Mouse (Mus musculus) ES-E14 (cell line): ENCODE measurements around the gene Defb25. TPM values are rescaled to one million over a fixed set of nuclear protein-coding genes. Genes with fewer than 3 reads are reported as not detected.

Source experiments
- DNase-seq: peaks from one replicate; pipeline ENCODE4 v3.0.0-alpha.2; 2013; ENCODE audit warnings: low read depth, low spot score
- H3K27ac ChIP-seq: 2 replicates; pipeline ENCODE4 v1.5.1; 2012; ENCODE audit warnings: low read depth, mild to moderate bottlenecking, low read length, moderate library complexity, mixed read lengths; ENCODE audit not compliant: poor library complexity, insufficient read depth, severe bottlenecking
- H3K36me3 ChIP-seq: 2 replicates; pipeline ENCODE4 v1.6.1; 2012; ENCODE audit warnings: mild to moderate bottlenecking, low read length, moderate library complexity, mixed read lengths; ENCODE audit not compliant: control insufficient read depth, poor library complexity, insufficient read depth, severe bottlenecking
- H3K4me1 ChIP-seq, 2 experiments: fragments of 150-350 bp in 1 of 2; sonication (generic) in 1 of 2; 2 replicates each; pipeline ENCODE4 v1.6.1; 2012; ENCODE audit warnings: low read length in 2 of 2, mild to moderate bottlenecking in 1 of 2, mixed read lengths in 1 of 2; ENCODE audit not compliant: control insufficient read depth in 2 of 2, insufficient read depth in 2 of 2, poor library complexity in 1 of 2
- H3K4me3 ChIP-seq, 2 experiments: fragments of 150-350 bp in 1 of 2; sonication (generic) in 1 of 2; 2 replicates each; pipeline ENCODE4 v1.5.1; 2012; ENCODE audit warnings: low read length in 2 of 2, low read depth in 1 of 2, mild to moderate bottlenecking in 1 of 2, mixed read lengths in 1 of 2; ENCODE audit not compliant: insufficient read depth in 1 of 2, poor library complexity in 1 of 2, severe bottlenecking in 1 of 2
- H3K9ac ChIP-seq: 2 replicates; pipeline ENCODE4 v1.6.1; 2012; ENCODE audit warnings: low read depth, mild to moderate bottlenecking, low read length, mixed read lengths; ENCODE audit not compliant: poor library complexity, insufficient read depth, severe bottlenecking
- H3K9me3 ChIP-seq: fragments of 150-350 bp; sonication (generic); 2 replicates; pipeline ENCODE4 v1.6.1; 2012; ENCODE audit warnings: low read depth, mild to moderate bottlenecking, low read length; ENCODE audit not compliant: control insufficient read depth, insufficient read depth
- CHD2 ChIP-seq: IDR thresholded peaks from 2 replicates; pipeline ENCODE4 v1.6.1; 2014; ENCODE audit warnings: mild to moderate bottlenecking, low read depth, low read length, inconsistent platforms
- HCFC1 ChIP-seq: IDR thresholded peaks from 2 replicates; pipeline ENCODE4 v1.6.1; 2012; ENCODE audit warnings: low read length, inconsistent platforms, borderline replicate concordance; ENCODE audit not compliant: insufficient read depth
- MAFK ChIP-seq: IDR thresholded peaks from 2 replicates; pipeline ENCODE4 v1.6.1; 2014; ENCODE audit warnings: mild to moderate bottlenecking, low read depth, low read length, inconsistent platforms; ENCODE audit not compliant: insufficient read depth
- ZC3H11A ChIP-seq: IDR thresholded peaks from 2 replicates; pipeline ENCODE4 v1.6.1; 2012; ENCODE audit warnings: low read depth, mild to moderate bottlenecking, inconsistent platforms, low read length, borderline replicate concordance
- ZNF384 ChIP-seq: IDR thresholded peaks from 2 replicates; pipeline ENCODE4 v1.6.1; 2012; ENCODE audit warnings: low read depth, low read length, inconsistent platforms
- in situ Hi-C, 2 experiments: fragments of 600-800 bp; cut with MboI; formaldehyde crosslinking; loops; one replicate each; pipeline ENCODE4 v1.15.1; 2025; ENCODE audit warnings: low sequenced_read_pairs in 2 of 2, inconsistent platforms in 1 of 2; ENCODE audit not compliant: unreplicated experiment in 2 of 2
- total RNA-seq: library from RNA; depleted of rRNA; stranded (reverse); fragments of 300-350 nt; gene quantifications from 2 replicates; pipeline ENCODE4 v1.2.3, GENCODE M21; 2012; rRNA removed

Gene Defb25
- total RNA-seq, 1 experiment: 5.7 TPM

GRCm38 (mm10) chr2:152580107-152580506, 42.7 kb downstream of the Defb25 start, which contains the start of gene Defb19:
Defb19 (minus strand) TSS chr2:152580312.
- TF ChIP-seq MAFK: no peak
- TF ChIP-seq HCFC1: no peak
- no peak for TF ChIP-seq ZC3H11A
- TF ChIP-seq ZNF384: no peak
- no peak for TF ChIP-seq CHD2
- in situ Hi-C loops: no loop called here
- Histone ChIP-seq H3K27ac (no peak within 1 kb of the TSS), H3K9ac (no peak within 1 kb of the TSS), H3K4me1 (no peaks in the 10 kb centered on the region), H3K36me3 (no peaks in the 10 kb centered on the region), H3K4me3 (no peak within 1 kb of the TSS), H3K9me3 (no peaks in the 10 kb centered on the region)
- DNase-seq: no peak

- no peaks in the 10 kb centered on the region for H3K36me3 ChIP-seq
These were observed 49.4 kb downstream of the Defb25 start for GRCm38 (mm10) chr2:152573484-152573883.

More at GRCm38 (mm10) chr2:152573484-152573883, 49.4 kb downstream of the Defb25 start:
- in situ Hi-C loops: no loop called here
- no peak for DNase-seq
- TF ChIP-seq HCFC1: no peak
- no peak for TF ChIP-seq ZC3H11A
- TF ChIP-seq CHD2: no peak
- H3K9me3 ChIP-seq: no peaks in the 10 kb centered on the region
- H3K4me3 ChIP-seq: no peak overlapping the region
- H3K9ac ChIP-seq: no peak overlapping the region
- H3K27ac ChIP-seq: no peak overlapping the region
- no peaks in the 10 kb centered on the region for H3K4me1 ChIP-seq

Other genes starting within 250 kb of the Defb25 start
- gene Nrsn2, start 246.4 kb downstream of the Defb25 start, total RNA-seq: 2.1 and 3.3 TPM in 2 replicates
- gene Sox12, start 225.0 kb downstream of the Defb25 start, total RNA-seq: 7.4 and 9.1 TPM in 2 replicates
- gene Zcchc3, start 208.0 kb downstream of the Defb25 start, total RNA-seq: 21.4 and 22.9 TPM in 2 replicates
- 0.18 and 0.58 TPM in 2 replicates for gene 6820408C15Rik, start 207.5 kb downstream of the Defb25 start, total RNA-seq
- not detected in 2 replicates for gene Defb23, start 158.4 kb downstream of the Defb25 start, total RNA-seq
- gene Defb20, start 146.0 kb downstream of the Defb25 start, total RNA-seq: not detected in 2 replicates
- not detected in 2 replicates for gene Defb22, start 132.9 kb downstream of the Defb25 start, total RNA-seq
- not detected in 2 replicates for gene Defb26, start 111.4 kb downstream of the Defb25 start, total RNA-seq
- gene Defb28, start 104.8 kb downstream of the Defb25 start, total RNA-seq: not detected in 2 replicates
- not detected in 2 replicates for gene Defb29, start 83.0 kb downstream of the Defb25 start, total RNA-seq
- gene Gm17416, start 53.7 kb downstream of the Defb25 start, total RNA-seq: not detected in 2 replicates
- gene Defb21, start 50.3 kb downstream of the Defb25 start, total RNA-seq: not detected in 2 replicates
- gene Defb19, start 42.7 kb downstream of the Defb25 start, total RNA-seq: not detected in 2 replicates
- gene Defb45, start 23.7 kb downstream of the Defb25 start, total RNA-seq: not detected in 2 replicates
- 0.63 TPM in 1 of 2 replicates, not detected in the other for gene Defb36, start 18.7 kb downstream of the Defb25 start, total RNA-seq
- 0.16 and 0.18 TPM in 2 replicates for gene Rem1, start 3.9 kb upstream of the Defb25 start, total RNA-seq
- 55.0 and 91.6 TPM in 2 replicates for gene H13, start 46.4 kb upstream of the Defb25 start, total RNA-seq
- gene Mcts2, start 64.0 kb upstream of the Defb25 start, total RNA-seq: 39.3 and 87.4 TPM in 2 replicates
- gene Id1, start 113.2 kb upstream of the Defb25 start, total RNA-seq: 74.5 and 122 TPM in 2 replicates
- 1.7 and 2.3 TPM in 2 replicates for gene Cox4i2, start 131.1 kb upstream of the Defb25 start, total RNA-seq
- gene Bcl2l1, start 208.7 kb upstream of the Defb25 start, total RNA-seq: 24.9 and 34.9 TPM in 2 replicates
- gene Tpx2, start 224.9 kb upstream of the Defb25 start, total RNA-seq: 63.2 and 77.8 TPM in 2 replicates